Mouse (Mus musculus) neural tube, embryonic 11.5 days (tissue): ENCODE data around the gene Tcp10b. TPM values are rescaled to one million over a fixed set of nuclear protein-coding genes. Genes with fewer than 3 reads are reported as not detected.
A peak's percentile ranks its signal among the peaks of the same experiment; 100 is the strongest.
"Not testable (repeated sequence)": the region's sequence is repeated elsewhere in the genome, so short reads cannot be mapped to it uniquely, and the experiment has no call there.

Source experiments
- ATAC-seq: fragments of 200-750 bp; cut with Nextera tagmentation; 2 replicates; pipeline ENCODE4 v1.8.0; 2017; ENCODE audit warnings: moderate number of reproducible peaks, mild to moderate bottlenecking, moderate TSS enrichment, moderate library complexity; ENCODE audit not compliant: insufficient read depth, low FRiP score, low TSS enrichment
- DNase-seq: peaks from one replicate; pipeline ENCODE4 v3.0.0-alpha.2; 2015; ENCODE audit warnings: low spot score
- H3K27ac ChIP-seq: fragments of 300-500 bp; sonication (generic); 2 replicates; pipeline ENCODE4 v1.5.1; 2014; ENCODE audit warnings: low read depth, mild to moderate bottlenecking, low read length
- H3K27me3 ChIP-seq: fragments of 300-500 bp; sonication (generic); 2 replicates; pipeline ENCODE4 v1.6.1; 2014; ENCODE audit warnings: mild to moderate bottlenecking, low read length, mixed read lengths; ENCODE audit not compliant: control insufficient read depth, insufficient read depth
- H3K36me3 ChIP-seq: fragments of 300-500 bp; sonication (generic); 2 replicates; pipeline ENCODE4 v1.6.1; 2014; ENCODE audit warnings: mild to moderate bottlenecking, low read length, moderate library complexity, mixed read lengths; ENCODE audit not compliant: control insufficient read depth, insufficient read depth
- H3K4me1 ChIP-seq: fragments of 300-500 bp; sonication (generic); 2 replicates; pipeline ENCODE4 v1.6.1; 2014; ENCODE audit warnings: low read length, mixed read lengths; ENCODE audit not compliant: control insufficient read depth, insufficient read depth
- H3K4me2 ChIP-seq: fragments of 300-500 bp; sonication (generic); 2 replicates; pipeline ENCODE4 v1.6.1; 2014; ENCODE audit warnings: low read depth, mild to moderate bottlenecking, moderate library complexity
- H3K4me3 ChIP-seq: fragments of 300-500 bp; sonication (generic); 2 replicates; pipeline ENCODE4 v1.5.1; 2014; ENCODE audit warnings: low read depth, low read length
- H3K9ac ChIP-seq: fragments of 300-500 bp; sonication (generic); 2 replicates; pipeline ENCODE4 v1.6.1; 2014; ENCODE audit warnings: mild to moderate bottlenecking, low read length
- H3K9me3 ChIP-seq: fragments of 300-500 bp; sonication (generic); 2 replicates; pipeline ENCODE4 v1.6.1; 2016; ENCODE audit warnings: low read length; ENCODE audit not compliant: control insufficient read depth
- WGBS: fragments of 180-500 bp; shearing (Covaris S2); extraction: QIAGEN DNeasy Blood & Tissue Kit; methylation state at CpG from one replicate; pipeline ENCODE4 v1.1.7; 2014; 5-methylcytosine and 5-hydroxymethylcytosine counted together
- polyA plus RNA-seq: library from polyadenylated mRNA; unstranded; fragments of >200 nt; fragmentation: Nextera tagmentation; extraction: Ambion mirVana; gene quantifications from 2 replicates; pipeline ENCODE4 v1.2.1, GENCODE M21; 2014

Gene Tcp10b
- 0.16 TPM in 1 of 2 replicates, not detected in the other for polyA plus RNA-seq

GRCm38 (mm10) chr17:13060804-13061203 is at the start of gene Tcp10b:
Gene Tcp10b, plus strand, starts transcription at chr17:13061104.
- H3K4me1 ChIP-seq, H3K9me3 ChIP-seq, H3K27ac ChIP-seq, H3K4me2 ChIP-seq, H3K27me3 ChIP-seq, DNase-seq, H3K9ac ChIP-seq, H3K36me3 ChIP-seq, H3K4me3 ChIP-seq, ATAC-seq: not testable (repeated sequence)
- 90% methylated on average over 4 of the region's 4 CpGs for WGBS

- no peak overlapping the region for H3K4me3 ChIP-seq
- H3K9ac ChIP-seq: no peak overlapping the region
- no peak for DNase-seq
- no peak overlapping the region for H3K27ac ChIP-seq
- no peak for ATAC-seq
- peaks cover 6% of the 10 kb centered on the region for H3K4me1 ChIP-seq
- no peak overlapping the region for H3K4me2 ChIP-seq
- H3K36me3 ChIP-seq: peaks cover 4% of the 10 kb centered on the region; the same call in 1 of the 2 replicates
- 77% methylated on average over 3 of the region's 3 CpGs for WGBS
- no peaks in the 10 kb centered on the region for H3K27me3 ChIP-seq
- no peaks in the 10 kb centered on the region for H3K9me3 ChIP-seq
Measured at GRCm38 (mm10) chr17:13013316-13013715, 47.6 kb upstream of the Tcp10b start.

- not testable (repeated sequence) for H3K9me3 ChIP-seq, H3K4me1 ChIP-seq, H3K4me3 ChIP-seq, H3K4me2 ChIP-seq, H3K9ac ChIP-seq, H3K27ac ChIP-seq, DNase-seq, H3K36me3 ChIP-seq, H3K27me3 ChIP-seq, ATAC-seq
- WGBS: 92% methylated on average over 3 of the region's 12 CpGs
Measured at GRCm38 (mm10) chr17:13036627-13037192, 24.2 kb upstream of the Tcp10b start.

GRCm38 (mm10) chr17:13043846-13044673 is 16.8 kb upstream of the Tcp10b start:
- H3K27ac ChIP-seq: not testable (repeated sequence)

GRCm38 (mm10) chr17:13052124-13052813 is 8.6 kb upstream of the Tcp10b start, which contains the start of gene Gpr31b:
Gene Gpr31b, minus strand, starts transcription at chr17:13052296.
- not testable (repeated sequence) for H3K9ac ChIP-seq, H3K9me3 ChIP-seq, H3K36me3 ChIP-seq, H3K4me1 ChIP-seq, H3K27me3 ChIP-seq, ATAC-seq, H3K4me2 ChIP-seq, H3K27ac ChIP-seq, H3K4me3 ChIP-seq, DNase-seq
- WGBS: no CpG with 5 or more reads among the region's 8 CpGs

More at GRCm38 (mm10) chr17:13043846-13044673, 16.8 kb upstream of the Tcp10b start:
- H3K4me3 ChIP-seq, H3K27me3 ChIP-seq, H3K4me1 ChIP-seq, H3K9me3 ChIP-seq, H3K36me3 ChIP-seq, H3K9ac ChIP-seq, H3K4me2 ChIP-seq: not testable (repeated sequence)
- 13% methylated on average over 3 of the region's 4 CpGs for WGBS
- ATAC-seq (peak; percentile 73), DNase-seq (peak; percentile 54)

- 92% methylated on average over 2 of the region's 7 CpGs for WGBS
- not testable (repeated sequence) for ATAC-seq, H3K4me1 ChIP-seq, H3K9ac ChIP-seq, H3K36me3 ChIP-seq, DNase-seq, H3K9me3 ChIP-seq, H3K4me2 ChIP-seq, H3K27ac ChIP-seq, H3K27me3 ChIP-seq, H3K4me3 ChIP-seq
Measured at GRCm38 (mm10) chr17:13062882-13063281, 2.0 kb downstream of the Tcp10b start.

GRCm38 (mm10) chr17:13067864-13068385 is 7.0 kb downstream of the Tcp10b start:
- not testable (repeated sequence) for H3K27ac ChIP-seq, H3K36me3 ChIP-seq, DNase-seq, ATAC-seq, H3K4me1 ChIP-seq, H3K27me3 ChIP-seq, H3K9me3 ChIP-seq, H3K4me2 ChIP-seq, H3K4me3 ChIP-seq, H3K9ac ChIP-seq
- WGBS: no CpG with 5 or more reads among the region's 4 CpGs

- not testable (repeated sequence) for H3K27ac ChIP-seq
Measured at GRCm38 (mm10) chr17:13069227-13069626, 8.3 kb downstream of the Tcp10b start.

More at GRCm38 (mm10) chr17:13069227-13069626, 8.3 kb downstream of the Tcp10b start:
- H3K36me3 ChIP-seq, H3K9ac ChIP-seq, H3K27me3 ChIP-seq, H3K9me3 ChIP-seq, DNase-seq, H3K4me2 ChIP-seq, ATAC-seq, H3K4me3 ChIP-seq, H3K4me1 ChIP-seq: not testable (repeated sequence)
- WGBS: 78% methylated on average over 3 of the region's 5 CpGs
